Mouse (Mus musculus) embryonic stem cell, embryonic (primary cell): ENCODE data around the gene Mrps7.

Experiments
- CTCF ChIA-PET, 4 experiments: fragments of 300-600 bp in 2 of 4; fragments of 350-600 bp in 2 of 4; sonication (Branson Sonifier 250); formaldehyde crosslinking; loops; one replicate each; lab custom pipeline; 2022; ENCODE audit warnings: inconsistent platforms in 2 of 4; lab: Charles Lee
- POLR2A ChIA-PET, 4 experiments: fragments of 300-600 bp in 2 of 4; fragments of 350-600 bp in 2 of 4; sonication (Branson Sonifier 250); formaldehyde crosslinking; loops; one replicate each; lab custom pipeline; 2022; ENCODE audit warnings: antibody characterized with exemption in 4 of 4, inconsistent platforms in 1 of 4; lab: Charles Lee

Mrps7 gene

GRCm38 (mm10) chr11:115614346-115615107 lies 10.8 kb downstream of the Mrps7 start:
- ChIA-PET POLR2A (interaction anchor here (0.5 to 17.9 kb wide), 75 partner anchors 9 to 416 kb away, joined by 3 to 335 read pairs (median 4); partner anchors contain the start of genes Grb2 (in 3 of the 4), Nup85 (in 3 of the 4), Slc25a19 (in 3 of the 4) and Gga3 (in 2 of the 4)), CTCF (interaction anchor here (0.5 to 3.5 kb wide), 16 partner anchors 9 to 704 kb away, joined by 3 to 38 read pairs (median 4); partner anchors contain the start of genes Caskin2 (in 2 of the 4), Armc7 (in 1 of the 4), Slc25a19 (in 1 of the 4) and Tsen54 (in 1 of the 4))

GRCm38 (mm10) chr11:115615108-115615825 lies 11.5 kb downstream of the Mrps7 start:
- ChIA-PET CTCF (interaction anchor here in 3 of 4 experiments (0.5 to 3.5 kb wide), 13 partner anchors 8 to 705 kb away, joined by 3 to 21 read pairs (median 3); partner anchors contain the start of genes Armc7 (in 1 of the 3), Caskin2 (in 1 of the 3), Slc25a19 (in 1 of the 3) and Sumo2 (in 1 of the 3)), POLR2A (interaction anchor here (0.5 to 17.9 kb wide), 69 partner anchors 10 to 1084 kb away, joined by 3 to 335 read pairs (median 4); partner anchors contain the start of genes Nup85 (in 3 of the 4), Slc25a19 (in 3 of the 4), Caskin2 (in 2 of the 4) and Gga3 (in 2 of the 4))

- POLR2A ChIA-PET = interaction anchor here in 3 of 4 experiments (0.6 to 17.9 kb wide), 47 partner anchors 10 to 1084 kb away, joined by 3 to 335 read pairs (median 6); partner anchors contain the start of genes Nup85 (in 3 of the 3), Slc25a19 (in 3 of the 3), Gga3 (in 2 of the 3) and Grb2 (in 2 of the 3)
- CTCF ChIA-PET = interaction anchor here in 2 of 4 experiments (0.7 to 3.5 kb wide), 8 partner anchors 8 to 226 kb away, joined by 3 to 21 read pairs (median 4); partner anchors contain the start of genes Slc25a19 (in 1 of the 2) and Sumo2 (in 1 of the 2)
These were observed 12.2 kb downstream of the Mrps7 start for GRCm38 (mm10) chr11:115615875-115616274.

- CTCF ChIA-PET = interaction anchor here in 2 of 4 experiments (0.6 to 1.7 kb wide), 7 partner anchors 15 to 463 kb away, joined by 3 to 12 read pairs (median 5); partner anchors contain the start of gene Sumo2 (in 1 of the 2)
- POLR2A ChIA-PET = interaction anchor here in 2 of 4 experiments (0.6 to 17.9 kb wide), 17 partner anchors 11 to 408 kb away, joined by 3 to 335 read pairs (median 23); partner anchors contain the start of genes Jpt1 (in 2 of the 2), Slc25a19 (in 2 of the 2), Gga3 (in 1 of the 2) and Grb2 (in 1 of the 2)
These were observed 12.6 kb downstream of the Mrps7 start for GRCm38 (mm10) chr11:115616371-115616770.

GRCm38 (mm10) chr11:115616893-115617292 lies 13.2 kb downstream of the Mrps7 start:
- POLR2A ChIA-PET = interaction anchor here in 2 of 4 experiments (0.6 to 17.9 kb wide), 21 partner anchors 8 to 408 kb away, joined by 3 to 335 read pairs (median 5); partner anchors contain the start of genes Jpt1 (in 2 of the 2), Slc25a19 (in 2 of the 2) and Grb2 (in 1 of the 2)
- CTCF ChIA-PET = interaction anchor here in 2 of 4 experiments (0.6 to 2.0 kb wide), 8 partner anchors 15 to 464 kb away, joined by 3 to 12 read pairs (median 4); partner anchors contain the start of genes Grb2 (in 1 of the 2) and Sumo2 (in 1 of the 2)

GRCm38 (mm10) chr11:115618001-115618400 lies 14.3 kb downstream of the Mrps7 start:
- CTCF ChIA-PET = interaction anchor here in 3 of 4 experiments (0.5 to 2.0 kb wide), 8 partner anchors 10 to 402 kb away, joined by 3 to 8 read pairs (median 3); partner anchors contain the start of gene Slc25a19 (in 1 of the 3)
- POLR2A ChIA-PET = interaction anchor here in 3 of 4 experiments (0.5 to 17.9 kb wide), 16 partner anchors 9 to 215 kb away, joined by 3 to 335 read pairs (median 4); partner anchors contain the start of genes Slc25a19 (in 2 of the 3) and Jpt1 (in 1 of the 3)

GRCm38 (mm10) chr11:115618732-115619516 lies 15.2 kb downstream of the Mrps7 start:
- ChIA-PET POLR2A (interaction anchor here in 2 of 4 experiments (1.2 to 17.9 kb wide), 12 partner anchors 8 to 105 kb away, joined by 3 to 335 read pairs (median 4); partner anchors contain the start of genes Slc25a19 (in 2 of the 2) and Jpt1 (in 1 of the 2)), CTCF (interaction anchor here in 2 of 4 experiments (1.1 to 2.0 kb wide), 3 partner anchors 13 to 20 kb away, joined by 3 to 8 read pairs (median 5); no protein-coding TSS in a partner anchor)

- POLR2A ChIA-PET = interaction anchor here in 3 of 4 experiments (0.5 to 17.9 kb wide), 12 partner anchors 8 to 224 kb away, joined by 3 to 335 read pairs (median 5); partner anchors contain the start of genes Grb2 (in 1 of the 3), Mif4gd (in 1 of the 3) and Slc25a19 (in 1 of the 3)
These were observed 16.2 kb downstream of the Mrps7 start for GRCm38 (mm10) chr11:115619949-115620348.

GRCm38 (mm10) chr11:115623487-115624070 lies 19.9 kb downstream of the Mrps7 start:
- ChIA-PET POLR2A (interaction anchor here in 2 of 4 experiments (1.0 to 14.9 kb wide), 7 partner anchors 10 to 87 kb away, joined by 3 to 307 read pairs (median 3); partner anchors contain the start of genes Mif4gd (in 2 of the 2), Nup85 (in 1 of the 2) and Sumo2 (in 1 of the 2)), CTCF (interaction anchor here (0.5 to 2.5 kb wide), 18 partner anchors 8 to 270 kb away, joined by 3 to 16 read pairs (median 3); partner anchors contain the start of genes Mif4gd (in 3 of the 4) and Grb2 (in 1 of the 4))

More at GRCm38 (mm10) chr11:115619949-115620348, 16.2 kb downstream of the Mrps7 start:
- CTCF ChIA-PET = interaction anchor here in 3 of 4 experiments (0.5 to 1.9 kb wide), 4 partner anchors 7 to 16 kb away, joined by 5 to 9 read pairs (median 6); partner anchors contain the start of gene Mif4gd (in 1 of the 3)

GRCm38 (mm10) chr11:115625877-115626276 lies 22.2 kb downstream of the Mrps7 start:
- CTCF ChIA-PET = interaction anchor here in 1 of 4 experiments (0.8 kb wide), 1 partner anchor 13 kb away, joined by 4 read pairs; the partner anchor contains the start of gene Mif4gd
- POLR2A ChIA-PET = interaction anchor here in 3 of 4 experiments (0.6 to 14.9 kb wide), 3 partner anchors 12 to 18 kb away, joined by 3 to 307 read pairs (median 108); partner anchors contain the start of gene Mif4gd (in 2 of the 3)

GRCm38 (mm10) chr11:115626824-115627616 lies 23.3 kb downstream of the Mrps7 start:
- POLR2A ChIA-PET = interaction anchor here in 3 of 4 experiments (0.6 to 14.9 kb wide), 27 partner anchors 8 to 398 kb away, joined by 3 to 307 read pairs (median 5); partner anchors contain the start of genes Jpt1 (in 2 of the 3), Mif4gd (in 2 of the 3), Sumo2 (in 2 of the 3) and Caskin2 (in 1 of the 3)
- CTCF ChIA-PET = interaction anchor here in 3 of 4 experiments (0.6 to 8.7 kb wide), 7 partner anchors 13 to 363 kb away, joined by 4 to 93 read pairs (median 5); partner anchors contain the start of gene Mif4gd (in 3 of the 3)

GRCm38 (mm10) chr11:115627705-115628464 lies 24.2 kb downstream of the Mrps7 start, which contains the start of gene Slc25a19:
Gene Slc25a19 (minus strand): TSS chr11:115628295.
- ChIA-PET CTCF (interaction anchor here (0.5 to 8.7 kb wide), 24 partner anchors 9 to 724 kb away, joined by 3 to 93 read pairs (median 4); partner anchors contain the start of genes Mif4gd (in 3 of the 4), Caskin2 (in 1 of the 4), Gga3 (in 1 of the 4) and Grb2 (in 1 of the 4)), POLR2A (interaction anchor here (0.5 to 14.9 kb wide), 62 partner anchors 7 to 397 kb away, joined by 3 to 307 read pairs (median 4); partner anchors contain the start of genes Jpt1 (in 3 of the 4), Mif4gd (in 3 of the 4), Caskin2 (in 2 of the 4) and Grb2 (in 2 of the 4))
